ENCODE assay signal across 8 mouse cellular contexts in the genomic region with DNA sequence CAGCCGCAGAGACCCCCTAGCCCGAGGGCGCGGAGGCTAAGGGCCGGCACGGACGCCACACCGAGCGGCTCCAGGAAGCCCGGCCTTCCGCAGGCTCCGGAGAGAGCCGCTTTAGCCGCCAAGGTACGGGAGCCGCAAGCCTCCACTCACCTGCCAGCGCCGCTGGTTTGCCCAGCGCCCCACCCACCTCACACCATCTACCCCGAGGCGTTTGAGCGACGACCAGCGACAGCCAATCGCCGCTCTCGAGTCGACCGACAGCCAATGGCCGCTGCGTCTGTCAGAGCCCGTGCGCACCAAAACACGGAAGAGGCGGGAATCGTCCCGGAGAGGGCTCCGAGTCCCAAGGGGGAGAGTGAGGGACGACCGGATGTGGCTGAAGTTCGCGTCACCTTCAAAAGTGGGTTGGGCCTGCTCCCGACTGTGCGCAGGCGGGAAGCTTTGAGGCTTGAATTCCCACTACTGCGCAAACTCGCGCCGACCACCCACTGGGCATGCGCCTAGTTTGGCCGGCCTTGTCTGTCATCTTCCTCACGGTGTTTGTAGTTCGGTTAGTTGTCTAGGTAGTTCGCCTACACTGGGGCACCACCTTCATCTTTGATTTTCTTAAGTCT. TPM values are rescaled to one million over a fixed set of nuclear protein-coding genes. Genes with fewer than 3 reads are reported as not detected.
DNase-seq lines count a peak whose midpoint lies in the region; ATAC-seq lines count a peak whose summit lies in the region.

Gene Hinfp, minus strand, starts transcription at position 206 of the 614 bp plus-strand sequence.

- peak within 1 kb of the TSS; percentile 78 for H3K27ac ChIP-seq in lung, embryonic 16.5 days (ENCODE audit: low read length)

- peak; percentile 98 for DNase-seq in MEL-GATA-1-ER (ENCODE audit: extremely low read depth, low read depth)
- peak; percentile 96 for DNase-seq in cerebellum, adult 8-10 months
- DNase-seq in forelimb bud, embryonic 11.5 days (ENCODE audit: low read depth, low spot score) = peak; percentile 99
- peak; percentile 94 for DNase-seq in layer of hippocampus, adult 9-10 months (ENCODE audit: low spot score)
- peak; percentile 94 for DNase-seq in ovary, postnatal 10 days (ENCODE audit: low spot score)
- DNase-seq in thymus, postnatal 10 days (ENCODE audit: low spot score in 2 of 2) = peak; percentile 94 to 99

- peak within 1 kb of the TSS; percentile 96 for H3K9ac ChIP-seq in lung, embryonic 16.5 days (ENCODE audit: low read length)

- H3K4me2 ChIP-seq in lung, embryonic 16.5 days (ENCODE audit: low read depth, low read length) = peak within 1 kb of the TSS; percentile 75

- peak within 1 kb of the TSS; percentile 92 for H3K4me3 ChIP-seq in lung, embryonic 16.5 days (ENCODE audit: low read length)

- H3K27me3 ChIP-seq in lung, embryonic 16.5 days (ENCODE audit: control insufficient read depth, insufficient read depth, low read depth, low read length) = no peaks in the 10 kb centered on the region

- ATAC-seq in hematopoietic stem cell, adult 5-6 weeks (replicated peaks in 1 of 2; ENCODE audit: insufficient read depth in 1 of 2, low FRiP score in 2 of 2, low TSS enrichment in 1 of 2, low read depth in 1 of 2, poor library complexity in 2 of 2, severe bottlenecking in 2 of 2) = peak; percentile 99 to 100
- ATAC-seq in lung, embryonic 16.5 days (ENCODE audit: low read depth) = peak; percentile 100

- under 1% methylated on average over 54 of the region's 54 CpGs for WGBS in lung, embryonic 16.5 days

- peaks cover 10% of the 10 kb centered on the region for H3K4me1 ChIP-seq in lung, embryonic 16.5 days (replicated peaks; ENCODE audit: control insufficient read depth, insufficient read depth, low read length)

- H3K9me3 ChIP-seq in lung, embryonic 16.5 days (ENCODE audit: control insufficient read depth, low read length) = no peaks in the 10 kb centered on the region

- H3K36me3 ChIP-seq in lung, embryonic 16.5 days (ENCODE audit: control insufficient read depth, insufficient read depth, low read length) = peaks cover 6% of the 10 kb centered on the region

RNA-seq across cellular contexts. Expression of gene Hinfp, which starts in this region (rescaled TPM):
- 26.1 and 28.0 TPM in 2 replicates for total RNA-seq in hematopoietic stem cell, adult 5-6 weeks (2017)
- polyA plus RNA-seq in lung, embryonic 16.5 days (2015; fragmentation: Nextera tagmentation; extraction: Ambion mirVana) = 24.3 and 25.1 TPM in 2 replicates

Comparison
In these comparisons a context has a peak if more than half of its experiments do, and no peak if none do; other contexts are left out.
1. Peak in every context shown above with its lines: DNase-seq, ATAC-seq, H3K4me3 ChIP-seq and H3K27ac ChIP-seq.